Mouse (Mus musculus) liver, adult 2 months (tissue): ENCODE data around the gene Zfp990. TPM values are rescaled to one million over a fixed set of nuclear protein-coding genes. Genes with fewer than 3 reads are reported as not detected.

Experiments
- polyA plus RNA-seq: library from polyadenylated mRNA; depleted of rRNA; stranded (reverse); fragments of >200 nt; gene quantifications from 2 replicates; pipeline ENCODE4 v1.2.3, GENCODE M21; 2012; rRNA removed
- total RNA-seq: library from RNA; depleted of rRNA; stranded (reverse); fragments of >200 nt; gene quantifications from 2 replicates; pipeline ENCODE4 v1.2.3, GENCODE M21; 2014; rRNA removed

Gene Zfp990
- total and polyA plus RNA-seq, 2 experiments: not detected

Other genes starting within 250 kb of the Zfp990 start
- 0.09 TPM in 1 of 2 replicates, not detected in the other for gene Tnfrsf8, start 195.6 kb upstream of the Zfp990 start, total RNA-seq
- gene Tnfrsf8, start 195.6 kb upstream of the Zfp990 start, polyA plus RNA-seq: 0.02 TPM in 1 of 2 replicates, not detected in the other
- gene Gm13212, start 74.4 kb downstream of the Zfp990 start, total RNA-seq: 0.20 and 0.28 TPM in 2 replicates
- gene Gm13212, start 74.4 kb downstream of the Zfp990 start, polyA plus RNA-seq: not detected in 2 replicates
- not detected in 2 replicates for gene Zfp980, start 159.9 kb downstream of the Zfp990 start, total RNA-seq
- gene Zfp980, start 159.9 kb downstream of the Zfp990 start, polyA plus RNA-seq: not detected in 2 replicates